Mouse (Mus musculus): ENCODE measurements around the gene Islr.

Islr gene

GRCm38 (mm10) chr9:58150733-58151361 is 53.3 kb downstream of the Islr start:
- peak; percentile 36 for DNase-seq

GRCm38 (mm10) chr9:58148806-58149205 is 55.3 kb downstream of the Islr start:
- DNase-seq: no peak

GRCm38 (mm10) chr9:58145417-58145816 is 58.7 kb downstream of the Islr start:
- DNase-seq: no peak

GRCm38 (mm10) chr9:58144664-58145063 is 59.4 kb downstream of the Islr start:
- no peak for DNase-seq

GRCm38 (mm10) chr9:58143419-58143818 is 60.7 kb downstream of the Islr start:
- peak; percentile 72 for DNase-seq

GRCm38 (mm10) chr9:58139947-58140346 is 64.2 kb downstream of the Islr start:
- peak; percentile 90 for DNase-seq

- DNase-seq: no peak
These were observed 68.2 kb downstream of the Islr start for GRCm38 (mm10) chr9:58135921-58136321.

- no peak for DNase-seq
These were observed 69.2 kb downstream of the Islr start for GRCm38 (mm10) chr9:58134906-58135305.

GRCm38 (mm10) chr9:58133893-58134884 is 69.9 kb downstream of the Islr start:
- no peak for DNase-seq

GRCm38 (mm10) chr9:58131735-58132134 is 72.4 kb downstream of the Islr start:
- DNase-seq: no peak

- no peak for DNase-seq
These were observed 73.2 kb downstream of the Islr start for GRCm38 (mm10) chr9:58130909-58131308.

- no peak for DNase-seq
These were observed 74.6 kb downstream of the Islr start for GRCm38 (mm10) chr9:58129508-58129907.

- no peak for DNase-seq
These were observed 75.1 kb downstream of the Islr start for GRCm38 (mm10) chr9:58128926-58129413.

GRCm38 (mm10) chr9:58125811-58126210 is 78.3 kb downstream of the Islr start:
- no peak for DNase-seq

- DNase-seq: no peak
These were observed 79.0 kb downstream of the Islr start for GRCm38 (mm10) chr9:58125085-58125484.

- peak; percentile 34 for DNase-seq
These were observed 85.4 kb downstream of the Islr start, which contains the start of gene Ccdc33 for GRCm38 (mm10) chr9:58118671-58119070. Ccdc33 (minus strand) TSS chr9:58118823.

GRCm38 (mm10) chr9:58116024-58116651 is 88.0 kb downstream of the Islr start:
- DNase-seq: no peak

GRCm38 (mm10) chr9:58115297-58115925 is 88.7 kb downstream of the Islr start:
- DNase-seq: no peak

- no peak for DNase-seq
These were observed 90.1 kb downstream of the Islr start for GRCm38 (mm10) chr9:58114019-58114418.

- no peak for DNase-seq
These were observed 90.7 kb downstream of the Islr start for GRCm38 (mm10) chr9:58113279-58113884.

- DNase-seq: no peak
These were observed 91.2 kb downstream of the Islr start for GRCm38 (mm10) chr9:58112866-58113278.

- DNase-seq: no peak
These were observed 91.8 kb downstream of the Islr start for GRCm38 (mm10) chr9:58112321-58112751.
